Mouse (Mus musculus): ENCODE measurements around the gene Metap1. TPM values are rescaled to one million over a fixed set of nuclear protein-coding genes. Genes with fewer than 3 reads are reported as not detected.
A peak's percentile ranks its signal among the peaks of the same experiment; 100 is the strongest.

The Metap1 gene
- 50.1 and 56.8 TPM in 2 replicates for total RNA-seq (2017)

DNA sequence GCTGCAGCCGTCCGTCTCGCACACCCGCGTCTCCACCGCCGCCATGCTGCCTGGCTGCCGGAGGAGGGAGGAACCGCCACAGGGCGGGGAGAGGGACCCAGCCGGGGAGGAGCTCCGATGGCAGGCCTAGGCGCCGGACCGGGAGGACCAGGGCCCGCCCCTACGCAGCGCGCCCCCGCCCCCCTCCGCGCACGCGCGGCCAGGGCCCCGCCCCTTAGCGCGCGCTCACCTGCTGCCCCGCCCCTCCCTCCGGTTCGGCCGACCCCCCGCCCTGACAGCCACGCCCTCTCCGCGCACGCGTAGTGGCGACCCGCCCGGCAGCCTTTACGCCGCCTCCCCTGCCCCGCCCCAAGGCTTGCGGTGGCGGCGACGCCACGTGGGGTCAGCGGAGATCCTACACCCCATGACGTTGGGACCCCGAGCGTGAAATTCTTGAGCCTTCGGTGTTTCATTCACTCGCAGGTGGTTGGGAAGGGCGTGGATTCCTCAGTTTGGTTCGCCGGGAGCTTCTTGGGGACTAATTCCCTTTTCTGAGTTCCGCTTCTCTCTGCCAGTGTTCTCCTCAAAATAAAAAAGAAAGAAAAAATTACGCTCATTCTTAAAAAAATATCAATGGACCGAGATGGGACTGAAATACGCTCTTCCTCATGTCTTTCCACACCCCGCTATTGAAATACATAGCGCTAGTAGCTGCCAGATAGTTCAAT lies at the start of gene Metap1:
Gene Metap1, minus strand, starts transcription at position 189 of the 707 bp plus-strand sequence.
- ATAC-seq (ENCODE audit: extremely low read depth, insufficient number of reproducible peaks, low FRiP score, poor library complexity, severe bottlenecking) = peak; percentile 96

DNA sequence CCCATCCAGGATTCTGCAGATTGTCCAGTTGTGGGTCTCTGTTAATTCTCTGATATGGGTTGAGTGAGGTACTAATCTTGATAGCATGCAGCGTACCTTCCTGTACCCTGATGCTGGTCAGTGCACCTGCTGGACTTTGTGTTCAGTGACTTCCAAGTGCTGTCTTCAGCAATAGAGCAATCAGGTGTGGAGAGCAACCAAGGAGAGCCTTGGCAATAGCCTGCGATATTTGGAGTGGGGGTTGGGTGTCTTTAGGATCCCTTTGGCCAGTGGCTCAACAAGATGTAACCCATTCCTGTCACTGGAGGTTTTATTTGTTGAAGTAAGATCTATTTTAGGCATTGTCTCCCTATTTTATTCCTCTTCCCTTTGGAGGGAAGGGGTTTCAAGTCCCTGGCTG lies 46.7 kb upstream of the Metap1 start:
- no peak for ATAC-seq (ENCODE audit: extremely low read depth, insufficient number of reproducible peaks, low FRiP score, poor library complexity, severe bottlenecking)

- no peak for ATAC-seq (ENCODE audit: extremely low read depth, insufficient number of reproducible peaks, low FRiP score, poor library complexity, severe bottlenecking)
Measured at GRCm38 (mm10) chr3:138532764-138533163, 43.4 kb upstream of the Metap1 start.

GRCm38 (mm10) chr3:138531479-138532181 lies 42.3 kb upstream of the Metap1 start:
- no peak for ATAC-seq (ENCODE audit: extremely low read depth, insufficient number of reproducible peaks, low FRiP score, poor library complexity, severe bottlenecking)

- no peak for ATAC-seq (ENCODE audit: extremely low read depth, insufficient number of reproducible peaks, low FRiP score, poor library complexity, severe bottlenecking)
Measured at GRCm38 (mm10) chr3:138530578-138531478, 41.5 kb upstream of the Metap1 start.

GRCm38 (mm10) chr3:138528265-138528664 lies 39.0 kb upstream of the Metap1 start:
- ATAC-seq (ENCODE audit: extremely low read depth, insufficient number of reproducible peaks, low FRiP score, poor library complexity, severe bottlenecking) = no peak

DNA sequence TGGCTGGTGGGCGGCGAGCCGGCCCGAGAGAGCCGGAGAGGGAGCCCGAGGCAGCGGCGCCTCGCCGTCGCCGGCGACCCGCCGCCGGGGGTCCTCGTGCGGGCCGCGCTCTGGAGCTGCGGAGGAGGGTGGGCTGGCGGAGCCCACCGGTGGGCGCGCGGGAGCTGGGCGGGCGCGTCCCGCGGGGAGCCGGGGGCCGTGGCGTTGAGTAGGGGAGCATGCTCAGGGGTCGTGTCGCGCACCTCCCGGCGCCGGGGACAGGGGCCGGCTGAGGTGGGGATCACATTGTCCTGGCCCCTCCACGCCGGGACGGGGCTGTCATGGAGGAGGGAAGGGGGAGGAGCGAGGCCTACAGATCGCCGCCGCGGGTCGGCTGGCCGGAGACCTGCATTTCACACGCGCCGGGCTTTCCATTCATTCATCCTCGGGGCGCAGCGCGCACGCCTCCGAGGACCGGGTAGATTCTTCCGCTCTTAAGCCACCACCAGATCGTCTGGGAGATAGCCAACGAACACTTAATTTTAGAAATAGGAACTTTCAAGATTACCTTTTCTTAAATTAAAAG lies 38.4 kb upstream of the Metap1 start:
- peak; percentile 35; the same call in 1 of the 2 replicates for ATAC-seq (ENCODE audit: extremely low read depth, insufficient number of reproducible peaks, low FRiP score, poor library complexity, severe bottlenecking)

DNA sequence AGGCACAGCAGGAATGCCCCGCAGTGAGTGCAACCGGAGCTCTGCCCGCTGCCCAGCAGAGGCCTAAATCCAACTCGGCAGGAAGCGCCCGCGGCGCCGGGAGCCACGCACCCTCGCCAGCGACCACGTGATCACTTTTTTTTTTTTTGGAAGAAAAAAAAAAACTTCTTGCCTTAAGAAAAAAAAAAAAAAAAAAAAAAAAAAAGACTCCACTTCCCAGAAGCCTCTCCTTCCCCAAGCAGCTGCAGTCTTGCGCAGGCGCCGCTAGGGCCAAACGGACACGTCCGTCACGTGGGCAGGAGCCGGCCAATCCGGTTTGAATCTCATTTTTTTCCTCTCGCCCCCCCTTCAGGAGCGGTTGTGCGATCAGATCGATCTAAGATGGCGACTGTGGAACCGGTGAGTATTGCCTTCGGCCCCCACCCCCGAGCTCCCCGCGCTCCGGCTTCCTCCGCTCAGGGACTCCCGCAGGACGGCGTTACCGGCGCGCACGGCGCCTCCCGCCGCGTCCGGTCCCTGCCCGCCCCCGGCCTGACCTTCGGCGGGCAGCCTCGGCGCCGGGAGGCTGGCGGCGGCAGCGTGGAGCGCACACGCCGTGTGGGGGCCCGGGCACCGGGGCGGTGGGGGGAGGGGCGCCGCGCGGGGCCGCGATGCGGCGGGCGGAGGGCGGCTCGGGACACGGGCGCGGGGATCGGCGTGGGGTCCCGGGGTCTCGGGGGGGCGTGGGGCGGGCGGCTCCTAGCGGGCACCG lies 37.8 kb upstream of the Metap1 start:
- peak; percentile 94 for ATAC-seq (ENCODE audit: extremely low read depth, insufficient number of reproducible peaks, low FRiP score, poor library complexity, severe bottlenecking)

DNA sequence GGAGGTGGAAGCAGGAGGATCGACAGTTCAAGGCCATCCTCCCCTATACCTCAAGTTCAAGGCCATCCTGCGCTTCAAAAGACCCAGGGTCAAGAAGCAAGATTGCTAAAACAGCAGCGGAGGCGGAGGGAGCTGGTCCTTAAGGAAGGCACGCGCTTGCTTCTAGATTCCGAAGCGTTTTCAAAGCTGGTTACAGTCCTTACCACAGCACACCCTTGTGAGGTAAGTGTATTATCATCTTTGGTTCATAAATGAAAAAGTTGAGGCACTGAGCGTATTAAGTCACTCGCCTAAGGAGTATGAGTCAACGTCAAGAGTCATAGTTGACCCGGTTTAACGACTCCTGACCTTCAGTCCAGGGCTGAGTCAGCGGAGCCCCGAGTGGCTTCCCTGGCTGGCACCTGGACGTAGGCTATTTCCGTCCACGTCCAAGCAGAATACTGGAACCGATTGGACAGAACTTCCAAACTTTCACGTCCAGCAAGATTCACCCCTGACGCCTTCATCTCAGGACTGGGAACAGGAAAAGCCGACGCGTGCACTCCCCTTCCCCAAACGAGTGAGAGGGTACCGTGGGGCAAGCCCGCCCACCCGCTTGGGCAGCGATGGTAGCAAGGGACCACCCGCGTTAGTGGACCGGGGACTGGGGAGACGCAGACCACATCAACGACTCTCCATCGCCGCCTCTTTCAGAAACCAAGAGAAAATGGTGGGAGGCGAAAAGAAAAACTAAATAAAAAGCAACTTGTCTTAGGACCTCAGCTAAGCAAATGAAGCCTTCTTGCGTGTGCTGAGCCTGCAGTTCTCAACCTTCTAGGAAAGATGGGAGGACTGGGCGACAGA lies 37.0 kb upstream of the Metap1 start, which contains the start of gene Eif4e:
Gene Eif4e, plus strand, starts transcription at position 107 of the 843 bp plus-strand sequence.
- ATAC-seq (ENCODE audit: extremely low read depth, insufficient number of reproducible peaks, low FRiP score, poor library complexity, severe bottlenecking) = 0 out of 2 replicates have a peak, but pooled peaks have one; percentile 1

DNA sequence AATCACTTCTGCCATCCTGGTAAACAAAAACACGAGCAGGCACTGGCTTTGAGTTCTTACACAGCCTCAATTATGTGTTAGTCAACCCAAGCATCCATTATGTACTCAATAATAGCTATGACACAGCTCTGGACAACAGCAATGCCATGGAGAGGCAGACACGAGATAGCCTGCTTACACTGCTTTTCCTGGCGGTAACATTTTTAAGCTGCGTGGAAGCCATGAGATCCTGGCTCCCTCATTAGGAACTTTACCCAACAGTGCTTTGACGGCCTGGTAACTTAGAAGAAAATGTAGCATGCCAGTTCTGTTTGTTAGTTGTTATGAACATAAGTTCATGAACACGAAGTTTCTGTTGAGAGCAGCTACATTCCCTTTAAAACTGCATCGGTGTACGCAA lies 36.2 kb upstream of the Metap1 start:
- ATAC-seq (ENCODE audit: extremely low read depth, insufficient number of reproducible peaks, low FRiP score, poor library complexity, severe bottlenecking) = no peak

GRCm38 (mm10) chr3:138523956-138524355 lies 34.6 kb upstream of the Metap1 start:
- ATAC-seq (ENCODE audit: extremely low read depth, insufficient number of reproducible peaks, low FRiP score, poor library complexity, severe bottlenecking) = no peak

DNA sequence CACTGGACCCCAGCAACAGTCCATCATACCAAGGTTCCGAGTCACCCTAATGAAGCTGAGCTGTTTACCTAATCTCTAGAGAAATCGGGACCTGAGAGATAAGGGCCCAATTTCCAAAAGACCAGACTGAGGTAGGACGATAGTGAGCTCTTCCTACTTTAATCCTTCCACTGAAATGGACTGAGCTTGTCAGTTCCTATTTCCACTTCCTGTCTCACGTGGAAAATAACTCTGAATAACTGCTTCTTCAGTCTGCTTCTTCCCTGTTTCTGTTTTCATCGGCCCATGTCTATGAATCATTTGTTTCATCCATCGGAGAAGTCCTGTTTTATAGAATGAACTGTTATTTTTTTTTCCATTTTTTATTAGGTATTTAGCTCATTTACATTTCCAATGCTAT lies 29.9 kb upstream of the Metap1 start:
- no peak for ATAC-seq (ENCODE audit: extremely low read depth, insufficient number of reproducible peaks, low FRiP score, poor library complexity, severe bottlenecking)

GRCm38 (mm10) chr3:138517881-138518280 lies 28.6 kb upstream of the Metap1 start:
- ATAC-seq (ENCODE audit: extremely low read depth, insufficient number of reproducible peaks, low FRiP score, poor library complexity, severe bottlenecking) = peak; percentile 82

- ATAC-seq (ENCODE audit: extremely low read depth, insufficient number of reproducible peaks, low FRiP score, poor library complexity, severe bottlenecking) = no peak
Measured at GRCm38 (mm10) chr3:138515656-138516370, 26.5 kb upstream of the Metap1 start.

GRCm38 (mm10) chr3:138514749-138515148 lies 25.4 kb upstream of the Metap1 start:
- ATAC-seq (ENCODE audit: extremely low read depth, insufficient number of reproducible peaks, low FRiP score, poor library complexity, severe bottlenecking) = no peak

GRCm38 (mm10) chr3:138513243-138513642 lies 23.9 kb upstream of the Metap1 start:
- no peak for ATAC-seq (ENCODE audit: extremely low read depth, insufficient number of reproducible peaks, low FRiP score, poor library complexity, severe bottlenecking)

DNA sequence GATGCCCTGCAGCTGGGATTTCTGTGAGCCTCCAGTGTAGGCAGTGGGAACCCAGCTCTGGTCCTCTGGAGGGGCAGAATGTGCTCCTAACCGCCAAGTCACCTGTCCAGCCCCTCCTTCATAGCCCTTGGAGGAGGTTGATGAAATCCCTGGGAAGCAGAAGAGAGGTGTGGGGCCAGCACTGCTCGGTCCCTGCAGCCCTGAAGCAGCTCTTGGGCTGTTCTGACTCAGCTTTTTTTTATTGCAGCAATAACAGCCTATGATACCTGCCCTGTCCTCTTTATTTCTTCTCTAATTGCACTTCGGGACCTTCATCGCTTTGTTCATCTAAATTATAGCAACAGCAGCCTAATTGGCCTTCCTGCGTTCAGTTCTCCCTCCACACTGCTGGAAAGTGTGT lies 21.2 kb upstream of the Metap1 start:
- ATAC-seq (ENCODE audit: extremely low read depth, insufficient number of reproducible peaks, low FRiP score, poor library complexity, severe bottlenecking) = no peak
